Mouse (Mus musculus): ENCODE data around the gene Iqch. TPM values are rescaled to one million over a fixed set of nuclear protein-coding genes. Genes with fewer than 3 reads are reported as not detected.

Gene Iqch
- not detected in 2 replicates for polyA plus RNA-seq (2011; ENCODE audit: insufficient read depth, insufficient read length, low read depth, missing spikeins)

GRCm38 (mm10) chr9:63602043-63602939 is at the start of gene Iqch, which contains the start of gene Aagab:
Iqch (minus strand) TSS chr9:63602493.
Aagab (plus strand) TSS chr9:63602660.
- no peaks in the 10 kb centered on the region for H3K27me3 ChIP-seq (ENCODE audit: control insufficient read depth, insufficient read depth, low read length, poor library complexity, severe bottlenecking)
- H3K4me3 ChIP-seq (ENCODE audit: low read depth, low read length) = peak within 1 kb of the TSS; percentile 78
- no peaks in the 10 kb centered on the region for H3K9me3 ChIP-seq (replicated peaks; ENCODE audit: control insufficient read depth, insufficient read depth, low read length, poor library complexity, severe bottlenecking)
- no peak within 1 kb of the TSS for H3K27ac ChIP-seq (ENCODE audit: insufficient read depth, low read length)
- no peaks in the 10 kb centered on the region for H3K36me3 ChIP-seq (ENCODE audit: control insufficient read depth, insufficient read depth, low read length, poor library complexity, severe bottlenecking)
- H3K4me1 ChIP-seq (ENCODE audit: control insufficient read depth, insufficient read depth, low read length) = no peaks in the 10 kb centered on the region
- TF ChIP-seq EP300 (IDR thresholded peaks at IDR 0.05; ENCODE audit: insufficient read depth, low read depth, low read length) (no peak), POLR2A (IDR thresholded peaks at IDR 0.05; ENCODE audit: insufficient read depth, low read length) (peak; percentile 75)
- H3K9ac ChIP-seq (ENCODE audit: low read depth, poor library complexity, severe bottlenecking) = peak within 1 kb of the TSS; percentile 73

GRCm38 (mm10) chr9:63651594-63651993 is 49.3 kb upstream of the Iqch start:
- no peak for TF ChIP-seq EP300 (IDR thresholded peaks at IDR 0.05; ENCODE audit: insufficient read depth, low read depth, low read length)
- no peak for TF ChIP-seq POLR2A (IDR thresholded peaks at IDR 0.05; ENCODE audit: insufficient read depth, low read length)
- no peak for TF ChIP-seq CTCF (IDR thresholded peaks at IDR 0.05; ENCODE audit: low read depth, low read length)
- Histone ChIP-seq H3K4me3 (ENCODE audit: low read depth, low read length) (no peak overlapping the region), H3K9ac (ENCODE audit: low read depth, poor library complexity, severe bottlenecking) (no peak overlapping the region), H3K36me3 (ENCODE audit: control insufficient read depth, insufficient read depth, low read length, poor library complexity, severe bottlenecking) (no peaks in the 10 kb centered on the region), H3K4me1 (ENCODE audit: control insufficient read depth, insufficient read depth, low read length) (no peaks in the 10 kb centered on the region), H3K27me3 (ENCODE audit: control insufficient read depth, insufficient read depth, low read length, poor library complexity, severe bottlenecking) (no peaks in the 10 kb centered on the region), H3K9me3 (replicated peaks; ENCODE audit: control insufficient read depth, insufficient read depth, low read length, poor library complexity, severe bottlenecking) (no peaks in the 10 kb centered on the region), H3K27ac (ENCODE audit: insufficient read depth, low read length) (no peak overlapping the region)

GRCm38 (mm10) chr9:63650905-63651304 is 48.6 kb upstream of the Iqch start:
- no peaks in the 10 kb centered on the region for H3K36me3 ChIP-seq (ENCODE audit: control insufficient read depth, insufficient read depth, low read length, poor library complexity, severe bottlenecking)
- TF ChIP-seq POLR2A (IDR thresholded peaks at IDR 0.05; ENCODE audit: insufficient read depth, low read length) = no peak
- no peak for TF ChIP-seq CTCF (IDR thresholded peaks at IDR 0.05; ENCODE audit: low read depth, low read length)
- H3K9ac ChIP-seq (ENCODE audit: low read depth, poor library complexity, severe bottlenecking) = 0 out of 2 replicates have a peak overlapping the region, but pooled peaks have one; percentile 10
- H3K9me3 ChIP-seq (replicated peaks; ENCODE audit: control insufficient read depth, insufficient read depth, low read length, poor library complexity, severe bottlenecking) = no peaks in the 10 kb centered on the region
- H3K4me1 ChIP-seq (ENCODE audit: control insufficient read depth, insufficient read depth, low read length) = no peaks in the 10 kb centered on the region
- 0 out of 2 replicates have a peak overlapping the region, but pooled peaks have one; percentile 9 for H3K4me3 ChIP-seq (ENCODE audit: low read depth, low read length)
- no peak overlapping the region for H3K27ac ChIP-seq (ENCODE audit: insufficient read depth, low read length)
- no peaks in the 10 kb centered on the region for H3K27me3 ChIP-seq (ENCODE audit: control insufficient read depth, insufficient read depth, low read length, poor library complexity, severe bottlenecking)

- Histone ChIP-seq H3K4me3 (ENCODE audit: low read depth, low read length) (no peak overlapping the region), H3K9ac (ENCODE audit: low read depth, poor library complexity, severe bottlenecking) (no peak overlapping the region), H3K27me3 (ENCODE audit: control insufficient read depth, insufficient read depth, low read length, poor library complexity, severe bottlenecking) (no peaks in the 10 kb centered on the region), H3K4me1 (ENCODE audit: control insufficient read depth, insufficient read depth, low read length) (no peaks in the 10 kb centered on the region), H3K27ac (ENCODE audit: insufficient read depth, low read length) (no peak overlapping the region), H3K36me3 (ENCODE audit: control insufficient read depth, insufficient read depth, low read length, poor library complexity, severe bottlenecking) (no peaks in the 10 kb centered on the region), H3K9me3 (replicated peaks; ENCODE audit: control insufficient read depth, insufficient read depth, low read length, poor library complexity, severe bottlenecking) (no peaks in the 10 kb centered on the region)
- TF ChIP-seq EP300 (IDR thresholded peaks at IDR 0.05; ENCODE audit: insufficient read depth, low read depth, low read length) = no peak
- peak; percentile 32 for TF ChIP-seq CTCF (IDR thresholded peaks at IDR 0.05; ENCODE audit: low read depth, low read length)
These were observed 47.7 kb upstream of the Iqch start for GRCm38 (mm10) chr9:63649841-63650545.

- Histone ChIP-seq H3K9ac (ENCODE audit: low read depth, poor library complexity, severe bottlenecking) (no peak overlapping the region), H3K36me3 (ENCODE audit: control insufficient read depth, insufficient read depth, low read length, poor library complexity, severe bottlenecking) (no peaks in the 10 kb centered on the region), H3K4me3 (ENCODE audit: low read depth, low read length) (no peak overlapping the region), H3K27ac (ENCODE audit: insufficient read depth, low read length) (no peak overlapping the region), H3K9me3 (replicated peaks; ENCODE audit: control insufficient read depth, insufficient read depth, low read length, poor library complexity, severe bottlenecking) (no peaks in the 10 kb centered on the region), H3K27me3 (ENCODE audit: control insufficient read depth, insufficient read depth, low read length, poor library complexity, severe bottlenecking) (no peaks in the 10 kb centered on the region), H3K4me1 (ENCODE audit: control insufficient read depth, insufficient read depth, low read length) (no peaks in the 10 kb centered on the region)
- TF ChIP-seq EP300 (IDR thresholded peaks at IDR 0.05; ENCODE audit: insufficient read depth, low read depth, low read length) (no peak), CTCF (IDR thresholded peaks at IDR 0.05; ENCODE audit: low read depth, low read length) (no peak)
These were observed 46.2 kb upstream of the Iqch start for GRCm38 (mm10) chr9:63648520-63648918.
